Mouse (Mus musculus) embryonic facial prominence, embryonic 13.5 days (tissue): ENCODE measurements at regions not wholly inside any gene's neighbourhood (a gene's known extent, or its start where the extent isn't known, plus 50 kb on each side); places are given as distances from the start of the nearest gene placed in this dataset.

ENCODE experiments used
- ATAC-seq: fragments of 200-750 bp; cut with Nextera tagmentation; 2 replicates; pipeline ENCODE4 v1.8.0; 2017; ENCODE audit warnings: low read depth; ENCODE audit not compliant: insufficient number of reproducible peaks, insufficient read depth, low FRiP score, low TSS enrichment
- H3K27ac ChIP-seq: fragments of 300-500 bp; sonication (generic); 2 replicates; pipeline ENCODE4 v1.5.1; 2015; ENCODE audit warnings: moderate library complexity, mild to moderate bottlenecking, inconsistent platforms
- H3K27me3 ChIP-seq: fragments of 300-500 bp; sonication (generic); 2 replicates; pipeline ENCODE4 v1.6.1; 2015; ENCODE audit warnings: mild to moderate bottlenecking, inconsistent platforms
- H3K36me3 ChIP-seq: fragments of 300-500 bp; sonication (generic); 2 replicates; pipeline ENCODE4 v1.6.1; 2015; ENCODE audit warnings: mild to moderate bottlenecking, inconsistent platforms
- H3K4me1 ChIP-seq: fragments of 300-500 bp; sonication (generic); 2 replicates; pipeline ENCODE4 v1.6.1; 2015; ENCODE audit warnings: inconsistent platforms
- H3K4me2 ChIP-seq: fragments of 300-500 bp; sonication (generic); 2 replicates; pipeline ENCODE4 v1.6.1; 2015; ENCODE audit warnings: moderate library complexity, mild to moderate bottlenecking, inconsistent platforms
- H3K4me3 ChIP-seq: fragments of 300-500 bp; sonication (generic); 2 replicates; pipeline ENCODE4 v1.5.1; 2015; ENCODE audit warnings: mild to moderate bottlenecking, inconsistent platforms
- H3K9ac ChIP-seq: fragments of 300-500 bp; sonication (generic); 2 replicates; pipeline ENCODE4 v1.6.1; 2015; ENCODE audit warnings: mild to moderate bottlenecking, inconsistent platforms
- H3K9me3 ChIP-seq: fragments of 300-500 bp; sonication (generic); 2 replicates; pipeline ENCODE4 v1.6.1; 2016; ENCODE audit warnings: inconsistent platforms
- WGBS: fragments of 180-500 bp; shearing (Covaris S2); methylation state at CpG from one replicate; pipeline ENCODE4 v1.1.7; 2015; ENCODE audit warnings: mixed read lengths; 5-methylcytosine and 5-hydroxymethylcytosine counted together

DNA sequence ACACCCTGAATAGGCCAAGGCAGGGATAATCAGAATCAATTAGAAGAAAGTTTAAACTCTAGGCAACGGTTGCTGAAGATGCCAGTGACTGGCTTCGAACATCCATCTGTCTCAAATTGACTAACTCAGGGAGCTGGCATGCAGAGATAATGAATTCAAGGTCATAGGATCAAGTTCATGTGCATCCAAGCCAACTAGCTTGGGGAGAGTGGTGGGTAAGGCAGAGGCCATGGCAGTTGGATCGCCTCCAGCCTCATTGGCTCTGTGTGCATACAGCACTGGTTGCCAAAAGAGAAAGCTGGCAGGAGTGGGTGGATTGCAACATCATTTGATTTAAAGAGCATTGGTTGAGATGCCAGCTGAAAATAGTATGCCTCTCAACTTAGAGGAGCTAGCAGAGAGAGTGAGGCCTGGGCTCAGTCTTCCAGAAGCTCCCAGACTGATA is 1398.3 kb upstream of the Lrrc6 start:
- no peak for ATAC-seq
- Histone ChIP-seq H3K4me1 (peaks cover 3% of the 10 kb centered on the region; the same call in 1 of the 2 replicates), H3K9me3 (no peaks in the 10 kb centered on the region), H3K27me3 (no peaks in the 10 kb centered on the region), H3K36me3 (no peaks in the 10 kb centered on the region), H3K27ac (no peak overlapping the region), H3K9ac (no peak overlapping the region), H3K4me3 (no peak overlapping the region), H3K4me2 (no peak overlapping the region)
- 53% methylated on average over 3 of the region's 3 CpGs for whole genome bisulfite sequencing

DNA sequence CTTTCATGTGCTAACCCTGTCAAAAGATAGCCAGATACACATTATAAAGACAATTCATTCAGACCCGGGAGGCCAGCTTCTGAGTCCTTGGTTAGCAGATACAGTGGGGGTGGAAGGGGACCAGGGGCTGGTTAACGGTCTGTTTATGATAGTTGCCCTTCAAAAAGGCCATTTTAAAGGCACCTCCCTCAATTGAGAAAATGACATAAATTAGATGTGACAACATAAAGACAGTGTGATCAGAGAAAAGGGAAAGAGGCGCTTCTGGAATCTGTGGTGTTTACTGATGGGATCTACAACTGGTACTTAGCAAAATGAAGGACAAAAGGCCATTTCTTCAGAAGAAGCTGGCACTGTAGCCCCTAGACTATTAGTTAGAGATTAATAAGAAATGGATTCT is 1391.4 kb upstream of the Lrrc6 start:
- H3K4me3 ChIP-seq = no peak overlapping the region
- WGBS = 54% methylated on average over 3 of the region's 3 CpGs
- no peaks in the 10 kb centered on the region for H3K9me3 ChIP-seq
- H3K9ac ChIP-seq = no peak overlapping the region
- no peak overlapping the region for H3K4me2 ChIP-seq
- H3K4me1 ChIP-seq = no peaks in the 10 kb centered on the region
- ATAC-seq = no peak
- H3K27me3 ChIP-seq = no peaks in the 10 kb centered on the region
- no peaks in the 10 kb centered on the region for H3K36me3 ChIP-seq
- no peak overlapping the region for H3K27ac ChIP-seq

DNA sequence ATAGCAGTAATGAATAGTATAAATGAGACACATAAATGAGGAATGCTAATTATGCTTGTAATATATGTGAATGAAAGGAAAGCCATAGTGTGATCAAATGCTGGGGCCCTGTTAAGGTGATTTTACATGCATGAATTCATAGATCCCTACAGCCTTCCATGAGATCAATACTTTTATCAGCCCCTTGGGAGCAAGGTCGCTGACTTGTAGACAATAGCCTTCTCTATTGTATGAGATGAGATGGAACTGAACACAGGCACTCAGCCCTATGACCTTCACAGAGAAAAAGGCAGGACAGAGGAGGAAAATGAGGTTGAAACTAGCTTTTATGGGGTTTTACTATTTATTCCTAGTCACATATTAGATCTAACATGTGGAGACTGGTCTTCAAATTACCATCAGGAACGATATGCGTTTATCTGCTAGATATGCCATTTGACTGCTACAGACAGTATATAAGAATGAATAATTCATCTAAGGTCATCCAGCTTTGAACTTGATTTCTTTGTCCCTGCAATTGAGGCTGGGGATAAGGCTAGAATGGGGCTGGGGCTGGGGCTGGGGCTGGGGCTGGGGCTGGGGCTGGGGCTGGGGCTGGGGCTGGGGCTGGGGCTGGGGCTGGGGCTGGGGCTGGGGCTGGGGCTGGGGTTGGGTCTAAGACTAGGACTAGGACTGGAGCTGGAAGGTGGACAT is 1390.0 kb upstream of the Lrrc6 start:
- no peaks in the 10 kb centered on the region for H3K4me1 ChIP-seq
- no peaks in the 10 kb centered on the region for H3K27me3 ChIP-seq
- H3K36me3 ChIP-seq = no peaks in the 10 kb centered on the region
- H3K9me3 ChIP-seq = no peaks in the 10 kb centered on the region
- H3K27ac ChIP-seq = no peak overlapping the region
- H3K4me3 ChIP-seq = no peak overlapping the region
- no peak overlapping the region for H3K9ac ChIP-seq
- 77% methylated on average over 3 of the region's 3 CpGs for WGBS
- H3K4me2 ChIP-seq = no peak overlapping the region
- ATAC-seq = no peak

DNA sequence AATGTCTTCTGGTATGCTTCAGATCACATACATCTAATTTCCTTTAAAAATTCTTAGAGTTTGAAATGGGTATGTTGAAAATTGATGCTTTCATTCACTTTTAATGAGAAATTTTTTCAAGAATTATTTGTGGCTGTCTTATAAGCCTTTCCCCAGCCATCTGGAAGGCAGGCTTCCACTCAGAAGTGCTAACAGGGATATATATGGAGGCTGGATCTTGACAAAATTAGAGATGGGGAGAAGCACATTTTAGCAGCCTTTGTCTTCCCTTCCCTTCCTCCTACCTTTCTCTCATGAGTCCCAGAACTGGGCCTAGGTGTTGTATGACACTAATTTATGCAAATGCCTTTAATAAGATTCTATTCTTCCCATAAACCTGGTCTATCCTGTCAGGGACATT is 1387.8 kb upstream of the Lrrc6 start:
- no peaks in the 10 kb centered on the region for H3K4me1 ChIP-seq
- H3K27me3 ChIP-seq = no peaks in the 10 kb centered on the region
- no peak overlapping the region for H3K4me3 ChIP-seq
- H3K36me3 ChIP-seq = no peaks in the 10 kb centered on the region
- H3K9ac ChIP-seq = no peak overlapping the region
- no peak overlapping the region for H3K27ac ChIP-seq
- no peak overlapping the region for H3K4me2 ChIP-seq
- no peak for ATAC-seq
- H3K9me3 ChIP-seq = no peaks in the 10 kb centered on the region

DNA sequence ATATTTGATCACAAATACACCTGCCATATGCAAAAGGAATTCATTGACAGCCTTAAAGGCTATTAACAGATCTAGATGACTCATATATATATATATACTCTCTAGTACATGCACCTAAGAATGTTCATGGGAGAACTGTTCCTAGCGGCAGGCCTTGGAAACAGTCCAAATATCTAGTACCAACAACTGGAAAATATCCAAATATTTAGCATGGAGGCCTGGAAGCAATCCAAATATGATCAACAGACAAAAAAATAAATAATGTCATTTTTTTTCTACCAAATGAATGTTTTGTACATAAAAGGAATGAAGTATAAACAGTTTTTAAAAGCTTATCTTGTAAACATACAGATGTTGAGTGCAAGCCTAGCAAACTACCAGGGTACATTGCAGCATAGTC is 1354.6 kb upstream of the Lrrc6 start:
- H3K9ac ChIP-seq = no peak overlapping the region
- H3K4me2 ChIP-seq = no peak overlapping the region
- H3K27me3 ChIP-seq = no peaks in the 10 kb centered on the region
- ATAC-seq = no peak
- H3K9me3 ChIP-seq = no peaks in the 10 kb centered on the region
- H3K27ac ChIP-seq = no peak overlapping the region
- no peak overlapping the region for H3K4me3 ChIP-seq
- no peaks in the 10 kb centered on the region for H3K4me1 ChIP-seq
- H3K36me3 ChIP-seq = no peaks in the 10 kb centered on the region
- 41% methylated on average over 1 of the region's 1 CpGs for WGBS

DNA sequence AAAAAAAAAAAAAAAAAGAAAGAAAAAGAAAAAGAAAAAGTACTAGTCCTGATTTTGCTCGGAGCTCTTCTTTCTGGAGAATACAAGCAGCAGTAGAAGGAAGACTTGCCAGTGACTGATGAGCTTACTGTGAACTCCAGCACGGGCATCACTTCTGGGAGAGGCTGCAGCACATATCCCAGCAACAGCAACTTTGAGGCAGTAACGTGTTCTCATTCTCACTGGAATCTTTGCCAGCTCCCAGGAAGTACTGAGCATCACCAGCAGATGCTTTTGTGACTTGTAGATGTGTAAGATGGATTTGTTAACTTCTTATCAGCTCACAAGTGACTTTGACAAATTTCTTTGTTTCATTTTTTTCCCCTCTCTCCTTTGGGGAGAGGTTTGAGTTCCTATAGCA is 1349.4 kb upstream of the Lrrc6 start:
- 65% methylated on average over 3 of the region's 3 CpGs for WGBS
- H3K4me1 ChIP-seq = no peaks in the 10 kb centered on the region
- ATAC-seq = no peak

DNA sequence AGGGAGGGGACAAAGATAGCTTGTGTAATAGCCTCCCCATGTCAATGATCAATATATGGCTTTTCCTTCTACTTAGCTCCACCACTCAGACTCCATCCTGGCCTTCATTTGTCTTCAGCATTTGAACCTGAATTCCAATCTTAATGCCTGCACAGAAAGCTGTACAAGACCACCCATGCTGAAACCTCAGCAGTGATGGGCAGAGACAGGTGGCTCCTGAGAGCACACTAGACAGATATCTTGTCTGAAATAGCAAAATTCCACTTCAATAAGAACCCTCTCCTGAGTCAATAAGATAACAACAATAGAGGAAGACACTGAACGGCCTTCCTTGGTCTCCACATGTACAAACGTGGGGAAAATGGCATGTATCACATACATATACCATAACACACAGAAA is 1345.0 kb upstream of the Lrrc6 start:
- Histone ChIP-seq H3K9ac (no peak overlapping the region), H3K27me3 (no peaks in the 10 kb centered on the region), H3K4me2 (no peak overlapping the region), H3K4me1 (no peaks in the 10 kb centered on the region), H3K4me3 (no peak overlapping the region), H3K27ac (no peak overlapping the region), H3K36me3 (no peaks in the 10 kb centered on the region), H3K9me3 (0 out of 2 replicates have a peak, but pooled peaks cover 2% of the 10 kb centered on the region)
- 83% methylated on average over 2 of the region's 2 CpGs for WGBS
- no peak for ATAC-seq

More for the DNA sequence above, 1349.4 kb upstream of the Lrrc6 start:
- H3K27me3 ChIP-seq = no peaks in the 10 kb centered on the region
- H3K4me2 ChIP-seq = no peak overlapping the region
- no peaks in the 10 kb centered on the region for H3K36me3 ChIP-seq
- H3K9me3 ChIP-seq = 0 out of 2 replicates have a peak, but pooled peaks cover 2% of the 10 kb centered on the region
- no peak overlapping the region for H3K27ac ChIP-seq
- H3K9ac ChIP-seq = no peak overlapping the region
- no peak overlapping the region for H3K4me3 ChIP-seq

DNA sequence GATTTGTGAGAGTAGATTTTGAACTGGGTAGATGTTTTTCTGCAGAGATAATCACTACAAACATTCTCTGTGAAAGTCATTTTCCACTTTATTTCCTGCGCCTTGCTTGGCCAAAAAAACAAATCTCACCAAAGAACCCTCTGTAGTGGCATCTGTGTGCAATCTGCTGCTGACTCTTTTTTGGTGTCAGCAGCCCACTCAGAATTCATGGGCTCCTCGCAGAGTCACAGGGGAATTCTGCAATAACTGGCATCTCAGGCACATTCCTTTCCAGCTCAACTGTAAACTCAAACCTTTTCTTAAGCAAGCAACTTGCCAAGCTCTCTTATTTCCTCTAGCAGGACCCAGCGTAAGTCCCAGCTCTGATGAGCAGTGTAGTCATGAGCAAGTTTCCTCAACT is 1340.0 kb upstream of the Lrrc6 start:
- H3K4me1 ChIP-seq = no peaks in the 10 kb centered on the region
- H3K4me2 ChIP-seq = no peak overlapping the region
- H3K27me3 ChIP-seq = no peaks in the 10 kb centered on the region
- no peak overlapping the region for H3K4me3 ChIP-seq
- H3K27ac ChIP-seq = no peak overlapping the region
- H3K9ac ChIP-seq = no peak overlapping the region
- WGBS = 62% methylated on average over 3 of the region's 3 CpGs
- no peaks in the 10 kb centered on the region for H3K9me3 ChIP-seq
- ATAC-seq = no peak
- no peaks in the 10 kb centered on the region for H3K36me3 ChIP-seq

DNA sequence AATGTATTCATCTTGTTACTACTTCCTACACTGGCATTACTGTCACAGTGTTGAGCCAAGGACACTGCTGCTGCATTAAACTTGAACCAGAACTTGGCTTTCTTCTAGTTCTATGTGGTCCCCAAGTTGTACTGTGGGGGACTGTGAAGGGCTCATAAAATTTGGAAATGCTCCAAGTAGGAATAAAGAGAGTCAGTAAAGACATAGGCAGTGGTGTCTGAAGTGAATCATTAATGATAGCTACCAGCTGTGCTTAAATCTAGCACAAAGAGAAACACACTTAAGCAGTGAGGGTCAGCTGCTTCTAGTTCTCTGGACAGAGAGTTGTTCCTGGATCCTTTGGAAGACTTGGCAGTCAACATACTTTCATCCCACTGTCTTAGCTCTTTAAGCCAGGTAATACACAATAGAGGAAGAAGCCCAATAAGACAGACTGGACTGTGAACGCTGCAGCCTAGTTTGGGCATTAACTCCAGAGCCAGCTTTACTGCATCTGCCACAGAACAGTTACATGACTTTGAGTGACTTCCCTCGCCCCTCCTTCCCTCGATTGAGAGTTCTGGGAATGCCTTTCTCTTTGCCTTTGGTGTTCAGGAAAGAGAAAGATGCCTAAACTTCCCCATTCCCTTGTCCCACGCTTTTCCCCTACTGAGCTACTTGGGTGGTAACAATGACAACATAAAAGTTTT is 1325.2 kb upstream of the Lrrc6 start:
- Histone ChIP-seq H3K4me1 (no peaks in the 10 kb centered on the region), H3K27ac (no peak overlapping the region), H3K27me3 (no peaks in the 10 kb centered on the region), H3K4me2 (no peak overlapping the region), H3K9ac (no peak overlapping the region), H3K9me3 (no peaks in the 10 kb centered on the region), H3K4me3 (no peak overlapping the region), H3K36me3 (no peaks in the 10 kb centered on the region)
- no peak for ATAC-seq
- 63% methylated on average over 4 of the region's 4 CpGs for WGBS

DNA sequence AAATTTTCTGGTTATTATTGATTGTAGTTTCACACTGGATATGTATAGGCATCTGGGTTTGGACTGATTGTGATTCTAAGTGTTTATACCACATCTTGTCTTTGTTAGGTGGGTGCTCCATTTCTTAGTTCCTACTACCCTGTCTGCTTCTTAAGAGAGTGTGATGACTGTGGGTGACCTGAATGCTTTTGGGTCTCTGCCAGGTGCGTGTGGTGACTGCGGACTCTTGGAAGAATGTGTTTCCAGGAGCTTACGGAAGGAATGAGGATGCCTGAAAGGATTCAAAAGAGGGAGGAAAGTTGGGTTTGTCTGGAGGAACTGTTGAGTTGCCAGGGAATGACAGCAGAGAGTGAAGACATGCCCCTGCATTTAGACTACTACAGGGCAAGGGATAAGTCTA is 1322.5 kb upstream of the Lrrc6 start:
- H3K4me1 ChIP-seq = no peaks in the 10 kb centered on the region
- H3K4me2 ChIP-seq = no peak overlapping the region
- no peaks in the 10 kb centered on the region for H3K27me3 ChIP-seq
- H3K4me3 ChIP-seq = no peak overlapping the region
- no peaks in the 10 kb centered on the region for H3K9me3 ChIP-seq
- no peak for ATAC-seq
- no peak overlapping the region for H3K9ac ChIP-seq
- no peak overlapping the region for H3K27ac ChIP-seq
- H3K36me3 ChIP-seq = no peaks in the 10 kb centered on the region
- 85% methylated on average over 3 of the region's 3 CpGs for WGBS

DNA sequence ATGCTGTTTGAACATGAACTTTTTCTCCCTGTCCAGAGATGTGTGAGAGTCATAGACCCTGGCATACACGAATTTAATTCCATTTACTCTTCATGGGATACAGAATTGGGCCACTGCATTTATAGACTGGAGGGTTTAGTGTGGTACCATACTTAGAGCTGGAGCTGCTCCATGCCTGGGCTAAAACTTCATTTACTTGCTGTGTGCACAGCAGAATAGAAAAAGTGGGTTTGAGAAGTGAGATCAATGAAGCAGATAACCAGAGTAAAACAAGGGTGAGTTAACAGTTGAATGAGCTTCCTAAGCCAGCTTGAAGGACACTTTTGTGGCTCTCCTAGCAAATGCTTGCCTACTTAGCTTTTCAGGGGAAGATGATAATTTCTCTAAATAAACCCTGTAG is 1299.2 kb upstream of the Lrrc6 start:
- no peak overlapping the region for H3K9ac ChIP-seq
- H3K36me3 ChIP-seq = no peaks in the 10 kb centered on the region
- WGBS = 69% methylated on average over 1 of the region's 1 CpGs
- no peak overlapping the region for H3K27ac ChIP-seq
- ATAC-seq = no peak
- H3K4me1 ChIP-seq = no peaks in the 10 kb centered on the region
- H3K4me2 ChIP-seq = no peak overlapping the region
- no peaks in the 10 kb centered on the region for H3K27me3 ChIP-seq
- H3K4me3 ChIP-seq = no peak overlapping the region
- no peaks in the 10 kb centered on the region for H3K9me3 ChIP-seq

DNA sequence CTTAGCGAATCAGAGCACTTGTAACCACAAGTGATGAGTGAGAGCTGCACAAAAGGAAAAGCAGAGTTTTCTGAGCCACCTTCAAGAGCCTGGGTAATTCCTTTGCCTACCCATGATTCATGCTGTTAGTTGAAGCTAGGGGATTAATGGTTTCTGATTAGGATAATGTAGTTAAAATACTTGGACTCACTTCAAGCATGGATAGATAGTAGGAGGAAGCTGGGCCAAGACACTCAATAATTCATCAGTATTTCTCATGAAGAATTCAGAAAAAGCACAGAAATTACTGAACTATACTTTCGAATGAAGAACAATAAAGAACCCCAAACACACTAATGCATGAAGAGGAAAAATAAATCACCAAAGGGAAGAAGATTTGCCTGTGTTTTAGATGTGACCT is 1294.9 kb upstream of the Lrrc6 start:
- H3K4me2 ChIP-seq = no peak overlapping the region
- no peak overlapping the region for H3K4me3 ChIP-seq
- no peaks in the 10 kb centered on the region for H3K36me3 ChIP-seq
- ATAC-seq = no peak
- H3K9me3 ChIP-seq = no peaks in the 10 kb centered on the region
- 86% methylated on average over 2 of the region's 2 CpGs for whole genome bisulfite sequencing
- no peaks in the 10 kb centered on the region for H3K27me3 ChIP-seq
- no peaks in the 10 kb centered on the region for H3K4me1 ChIP-seq
- H3K27ac ChIP-seq = no peak overlapping the region
- H3K9ac ChIP-seq = no peak overlapping the region
